Mouse (Mus musculus): ENCODE measurements at regions not wholly inside any gene's neighbourhood (a gene's known extent, or its start where the extent isn't known, plus 50 kb on each side); places are given as distances from the start of the nearest gene placed in this dataset.

DNA sequence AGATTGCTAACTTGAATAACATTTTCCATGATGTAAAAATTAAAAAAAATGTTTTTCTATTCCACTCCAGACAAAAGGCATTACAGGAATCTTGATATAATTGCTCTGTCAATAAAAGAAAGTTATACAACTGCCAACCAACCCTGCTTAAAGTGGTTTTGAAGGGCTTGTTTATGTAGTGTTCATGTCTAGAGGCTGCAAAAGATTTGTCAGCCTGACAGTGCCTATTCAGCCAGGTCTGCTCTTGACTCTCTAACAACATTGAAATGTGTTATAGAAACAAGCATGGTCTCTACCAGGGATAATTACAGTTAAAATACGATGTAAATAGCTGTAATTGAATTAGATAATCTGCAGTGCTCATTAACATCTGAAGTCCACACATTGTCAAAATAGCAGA, 644.6 kb downstream of the Plod2 start:
- ATAC-seq (ENCODE audit: insufficient number of reproducible peaks, insufficient read depth, low FRiP score, low TSS enrichment): no peak
- H3K4me1 ChIP-seq: no peaks in the 10 kb centered on the region
- no peaks in the 10 kb centered on the region for H3K9me3 ChIP-seq
- WGBS: 42% methylated on average over 1 of the region's 1 CpGs
- H3K36me3 ChIP-seq: no peaks in the 10 kb centered on the region
- H3K4me3 ChIP-seq: no peak overlapping the region
- H3K9ac ChIP-seq: no peak overlapping the region
- no peak overlapping the region for H3K4me2 ChIP-seq (replicated peaks)
- no peak overlapping the region for H3K27ac ChIP-seq
- no peaks in the 10 kb centered on the region for H3K27me3 ChIP-seq

GRCm38 (mm10) chr9:93232562-93232961, 690.5 kb downstream of the Plod2 start:
- Histone ChIP-seq H3K9ac (no peak overlapping the region), H3K9me3 (no peaks in the 10 kb centered on the region), H3K4me2 (replicated peaks) (no peak overlapping the region), H3K4me3 (no peak overlapping the region), H3K36me3 (no peaks in the 10 kb centered on the region), H3K27me3 (no peaks in the 10 kb centered on the region), H3K27ac (no peak overlapping the region), H3K4me1 (no peaks in the 10 kb centered on the region)
- no peak for ATAC-seq (ENCODE audit: insufficient number of reproducible peaks, insufficient read depth, low FRiP score, low TSS enrichment)

DNA sequence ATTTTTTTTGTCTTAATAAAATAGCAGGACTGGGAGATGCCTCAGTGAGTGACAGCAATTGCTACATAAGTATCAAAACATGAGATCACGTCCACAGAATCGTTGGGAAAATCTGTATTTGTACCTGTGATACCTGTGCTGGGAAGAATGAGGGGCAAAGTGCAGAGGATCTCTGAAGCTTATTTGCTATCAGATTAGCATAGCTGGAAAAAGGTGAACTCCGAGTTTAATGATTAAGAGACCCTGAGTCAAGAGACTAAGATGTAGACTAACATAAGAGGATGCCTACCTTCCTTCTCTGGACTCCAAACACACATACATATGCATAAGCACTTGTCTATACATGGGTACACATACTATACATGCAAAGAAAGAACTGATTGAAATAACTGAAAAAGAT, 710.1 kb downstream of the Plod2 start:
- Histone ChIP-seq H3K4me1 (no peaks in the 10 kb centered on the region), H3K9ac (no peak overlapping the region), H3K36me3 (no peaks in the 10 kb centered on the region), H3K4me2 (replicated peaks) (no peak overlapping the region), H3K9me3 (no peaks in the 10 kb centered on the region), H3K27ac (no peak overlapping the region), H3K27me3 (no peaks in the 10 kb centered on the region), H3K4me3 (no peak overlapping the region)
- 89% methylated on average over 3 of the region's 3 CpGs for WGBS
- no peak for ATAC-seq (ENCODE audit: insufficient number of reproducible peaks, insufficient read depth, low FRiP score, low TSS enrichment)

DNA sequence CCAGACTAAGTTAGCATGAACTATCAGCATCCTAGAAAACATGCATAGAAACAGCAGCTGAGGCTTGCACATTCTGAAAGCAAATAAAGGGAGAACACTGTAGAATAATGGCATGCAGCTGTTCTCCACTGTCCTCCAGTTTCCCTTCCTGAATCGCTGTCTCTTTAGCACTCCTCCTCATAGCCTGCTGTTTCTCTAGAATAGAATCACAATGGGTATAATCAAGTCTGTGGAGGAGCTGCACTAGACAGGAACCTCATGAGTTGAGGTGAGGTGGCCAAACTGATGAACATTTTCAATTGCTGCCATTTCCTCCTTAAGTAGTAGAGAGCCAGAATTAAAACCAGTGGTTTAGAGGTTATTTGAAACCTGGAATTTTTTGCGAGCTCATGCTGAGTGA, 755.3 kb downstream of the Plod2 start:
- Histone ChIP-seq H3K27ac (no peak overlapping the region), H3K27me3 (no peaks in the 10 kb centered on the region), H3K9me3 (no peaks in the 10 kb centered on the region), H3K4me3 (no peak overlapping the region), H3K4me1 (no peaks in the 10 kb centered on the region), H3K9ac (no peak overlapping the region), H3K4me2 (replicated peaks) (no peak overlapping the region), H3K36me3 (no peaks in the 10 kb centered on the region)
- WGBS: 62% methylated on average over 2 of the region's 2 CpGs
- no peak for ATAC-seq (ENCODE audit: insufficient number of reproducible peaks, insufficient read depth, low FRiP score, low TSS enrichment)

GRCm38 (mm10) chr9:93306753-93307152, 764.7 kb downstream of the Plod2 start:
- 43% methylated on average over 2 of the region's 2 CpGs for WGBS
- no peaks in the 10 kb centered on the region for H3K9me3 ChIP-seq
- no peaks in the 10 kb centered on the region for H3K27me3 ChIP-seq
- no peaks in the 10 kb centered on the region for H3K4me1 ChIP-seq
- no peak overlapping the region for H3K27ac ChIP-seq
- no peak overlapping the region for H3K9ac ChIP-seq
- ATAC-seq (ENCODE audit: insufficient number of reproducible peaks, insufficient read depth, low FRiP score, low TSS enrichment): no peak
- no peak overlapping the region for H3K4me3 ChIP-seq
- H3K4me2 ChIP-seq (replicated peaks): no peak overlapping the region
- no peaks in the 10 kb centered on the region for H3K36me3 ChIP-seq

DNA sequence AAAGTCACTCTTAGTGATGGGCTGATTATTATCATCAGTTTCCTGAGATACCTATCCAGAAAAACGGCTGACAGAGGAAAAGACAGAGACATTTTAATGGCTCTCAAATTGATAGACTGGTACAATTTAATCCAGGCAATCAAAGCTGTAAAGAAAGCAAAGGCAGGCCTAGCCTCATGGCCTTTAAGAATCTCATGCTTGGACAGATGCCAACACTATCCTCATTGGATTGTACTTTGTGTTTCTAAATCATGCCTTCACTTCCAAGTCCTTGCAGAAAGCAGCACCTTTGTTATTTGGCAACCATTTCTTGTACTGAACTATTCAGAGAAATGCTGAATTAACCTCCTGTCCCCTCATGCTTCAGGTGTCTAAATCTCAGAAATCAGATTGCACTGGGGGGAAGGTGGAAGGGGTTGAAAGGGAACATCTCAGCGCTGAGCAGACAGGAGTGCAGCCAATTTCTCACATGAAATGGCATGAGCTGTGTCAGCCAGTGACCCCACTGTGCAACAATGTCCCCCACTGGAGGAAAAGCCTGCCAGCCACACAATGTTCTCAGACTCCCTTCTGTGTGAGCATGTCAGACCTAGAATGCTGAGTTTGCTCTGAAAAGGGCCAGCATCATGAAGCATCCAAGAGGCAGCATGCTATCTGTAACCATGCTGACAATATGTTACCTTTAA, 787.1 kb downstream of the Plod2 start:
- no peaks in the 10 kb centered on the region for H3K27me3 ChIP-seq
- no peaks in the 10 kb centered on the region for H3K9me3 ChIP-seq
- 46% methylated on average over 2 of the region's 2 CpGs for WGBS
- no peak overlapping the region for H3K27ac ChIP-seq
- no peak for ATAC-seq (ENCODE audit: insufficient number of reproducible peaks, insufficient read depth, low FRiP score, low TSS enrichment)
- H3K36me3 ChIP-seq: no peaks in the 10 kb centered on the region
- no peaks in the 10 kb centered on the region for H3K4me1 ChIP-seq
- no peak overlapping the region for H3K4me3 ChIP-seq
- no peak overlapping the region for H3K4me2 ChIP-seq (replicated peaks)
- no peak overlapping the region for H3K9ac ChIP-seq

Data from embryonic facial prominence, embryonic 12.5 days (tissue).